Mouse (Mus musculus) ES-Bruce4 (cell line): ENCODE measurements at regions not wholly inside any gene's neighbourhood (a gene's known extent, or its start where the extent isn't known, plus 50 kb on each side); places are given as distances from the start of the nearest gene placed in this dataset.

Source experiments
- CTCF ChIP-seq: IDR thresholded peaks from one replicate; pipeline ENCODE4 v1.8.1; 2011; ENCODE audit warnings: low read depth, low read length
- EP300 ChIP-seq: IDR thresholded peaks from 2 replicates; pipeline ENCODE4 v1.6.1; 2011; ENCODE audit warnings: low read depth, low read length; ENCODE audit not compliant: insufficient read depth

GRCm38 (mm10) chr2:50744625-50745214, 404.2 kb downstream of the Rnd3 start:
- TF ChIP-seq CTCF (no peak), EP300 (no peak)
